Mouse (Mus musculus) neural tube, embryonic 13.5 days (tissue): ENCODE measurements around the gene Prdm12. TPM values are rescaled to one million over a fixed set of nuclear protein-coding genes. Genes with fewer than 3 reads are reported as not detected.

Experiments
- ATAC-seq: fragments of 200-750 bp; cut with Nextera tagmentation; 2 replicates; pipeline ENCODE4 v1.8.0; 2017; ENCODE audit warnings: low read depth, mild to moderate bottlenecking, moderate TSS enrichment, moderate library complexity
- H3K27ac ChIP-seq: fragments of 300-500 bp; sonication (generic); replicated peaks from 2 replicates; pipeline ENCODE4 v1.5.1; 2015; ENCODE audit warnings: moderate library complexity, mild to moderate bottlenecking, inconsistent platforms
- H3K27me3 ChIP-seq: fragments of 300-500 bp; sonication (generic); 2 replicates; pipeline ENCODE4 v1.6.1; 2015; ENCODE audit warnings: mild to moderate bottlenecking, inconsistent platforms
- H3K36me3 ChIP-seq: fragments of 300-500 bp; sonication (generic); 2 replicates; pipeline ENCODE4 v1.6.1; 2015; ENCODE audit warnings: mild to moderate bottlenecking, inconsistent platforms
- H3K4me1 ChIP-seq: fragments of 300-500 bp; sonication (generic); replicated peaks from 2 replicates; pipeline ENCODE4 v1.6.1; 2015; ENCODE audit warnings: inconsistent platforms
- H3K4me2 ChIP-seq: fragments of 300-500 bp; sonication (generic); 2 replicates; pipeline ENCODE4 v1.6.1; 2015; ENCODE audit warnings: inconsistent platforms, mild to moderate bottlenecking, moderate library complexity
- H3K4me3 ChIP-seq: fragments of 300-500 bp; sonication (generic); 2 replicates; pipeline ENCODE4 v1.5.1; 2015; ENCODE audit warnings: mild to moderate bottlenecking, inconsistent platforms
- H3K9ac ChIP-seq: fragments of 300-500 bp; sonication (generic); 2 replicates; pipeline ENCODE4 v1.6.1; 2015; ENCODE audit warnings: moderate library complexity, mild to moderate bottlenecking, inconsistent platforms
- H3K9me3 ChIP-seq: fragments of 300-500 bp; sonication (generic); 2 replicates; pipeline ENCODE4 v1.6.1; 2016; ENCODE audit warnings: inconsistent platforms
- WGBS: fragments of 180-500 bp; shearing (Covaris S2); methylation state at CpG from one replicate; pipeline ENCODE4 v1.1.7; 2015; 5-methylcytosine and 5-hydroxymethylcytosine counted together
- polyA plus RNA-seq: library from polyadenylated mRNA; unstranded; fragments of >200 nt; fragmentation: Nextera tagmentation; extraction: Ambion mirVana; gene quantifications from 2 replicates; pipeline ENCODE4 v1.2.1, GENCODE M21; 2015

The Prdm12 gene
- polyA plus RNA-seq: 36.4 and 45.9 TPM in 2 replicates

DNA sequence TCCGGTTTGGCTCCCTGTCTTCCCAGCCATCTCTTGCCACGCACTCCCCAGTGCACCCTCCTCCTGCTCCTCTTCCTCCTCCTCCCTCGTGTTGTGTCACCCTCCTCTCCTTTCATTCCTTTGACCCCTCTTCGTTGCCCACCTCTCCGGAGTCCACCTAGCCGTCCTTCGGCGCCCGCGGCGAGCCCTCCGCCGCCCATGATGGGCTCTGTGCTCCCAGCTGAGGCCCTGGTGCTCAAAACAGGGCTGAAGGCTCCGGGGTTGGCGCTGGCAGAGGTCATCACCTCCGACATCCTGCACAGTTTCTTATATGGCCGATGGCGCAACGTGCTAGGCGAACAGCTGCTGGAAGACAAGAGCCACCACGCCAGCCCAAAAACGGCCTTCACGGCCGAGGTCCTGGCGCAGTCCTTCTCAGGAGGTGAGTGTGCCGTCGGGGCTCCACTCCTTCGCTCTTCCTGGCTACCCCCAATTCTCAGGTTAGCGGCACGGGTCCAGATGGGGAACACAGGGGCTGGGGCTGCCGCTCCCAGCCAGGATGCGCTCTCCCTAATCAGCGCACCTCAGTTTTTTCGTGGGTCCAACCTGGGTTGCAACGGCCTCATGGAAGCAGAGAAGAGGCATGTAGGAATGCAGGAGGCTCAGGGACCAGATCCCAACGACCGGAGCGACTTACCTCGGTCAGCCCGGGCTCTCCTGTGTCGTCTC, at the start of gene Prdm12:
Gene Prdm12 (plus strand): TSS at position 137 of the 708 bp plus-strand sequence.
- no peaks in the 10 kb centered on the region for H3K36me3 ChIP-seq
- WGBS: under 1% methylated on average over 41 of the region's 41 CpGs
- H3K27me3 ChIP-seq: peaks cover 99% of the 10 kb centered on the region
- peak within 1 kb of the TSS; percentile 66 for H3K9ac ChIP-seq
- H3K9me3 ChIP-seq: no peaks in the 10 kb centered on the region
- peak within 1 kb of the TSS; percentile 53 for H3K4me2 ChIP-seq
- H3K27ac ChIP-seq: peak within 1 kb of the TSS; percentile 83
- peak within 1 kb of the TSS; percentile 42 for H3K4me3 ChIP-seq
- no peak for ATAC-seq
- peaks cover 63% of the 10 kb centered on the region for H3K4me1 ChIP-seq

DNA sequence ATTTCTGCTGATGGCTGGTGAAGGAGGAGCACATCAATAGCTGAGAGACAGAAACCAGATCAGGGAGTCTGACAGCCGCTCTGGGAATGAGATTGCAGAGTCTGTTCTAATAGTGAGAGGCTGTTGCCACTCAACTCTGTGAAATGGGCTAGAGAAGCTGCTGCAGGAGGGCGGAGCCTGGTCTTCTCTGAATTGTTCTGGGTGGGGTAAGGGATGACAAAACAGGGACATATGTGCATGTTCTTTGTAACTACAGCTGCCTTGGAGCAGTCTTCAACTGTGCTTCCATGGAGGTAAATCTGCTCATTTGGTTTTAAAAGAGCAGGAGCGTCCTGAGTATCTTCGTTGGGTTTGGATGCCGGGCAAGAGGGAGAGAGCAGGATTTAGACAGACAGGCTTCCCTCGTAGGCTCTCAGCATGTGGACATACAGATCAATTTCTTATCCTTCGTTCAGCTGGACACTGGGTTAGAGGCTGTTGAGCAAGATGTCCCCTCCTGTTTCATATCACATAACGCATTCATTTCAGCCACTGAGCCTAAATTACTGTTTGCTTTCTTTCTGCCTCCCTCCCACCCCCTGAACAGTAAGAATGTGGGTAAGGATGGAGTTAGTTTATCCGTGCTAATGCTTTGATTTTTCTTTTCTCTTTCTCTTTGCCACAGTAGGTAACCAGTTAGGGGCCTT, 47.9 kb upstream of the Prdm12 start:
- H3K9me3 ChIP-seq: no peaks in the 10 kb centered on the region
- H3K27me3 ChIP-seq: no peaks in the 10 kb centered on the region
- peaks cover 55% of the 10 kb centered on the region for H3K36me3 ChIP-seq
- WGBS: 85% methylated on average over 9 of the region's 9 CpGs
- H3K9ac ChIP-seq: no peak overlapping the region
- H3K4me1 ChIP-seq: peaks cover 5% of the 10 kb centered on the region; the same call in 1 of the 2 replicates
- H3K27ac ChIP-seq: peak overlapping the region; percentile 38
- no peak for ATAC-seq
- H3K4me2 ChIP-seq: no peak overlapping the region
- H3K4me3 ChIP-seq: no peak overlapping the region

DNA sequence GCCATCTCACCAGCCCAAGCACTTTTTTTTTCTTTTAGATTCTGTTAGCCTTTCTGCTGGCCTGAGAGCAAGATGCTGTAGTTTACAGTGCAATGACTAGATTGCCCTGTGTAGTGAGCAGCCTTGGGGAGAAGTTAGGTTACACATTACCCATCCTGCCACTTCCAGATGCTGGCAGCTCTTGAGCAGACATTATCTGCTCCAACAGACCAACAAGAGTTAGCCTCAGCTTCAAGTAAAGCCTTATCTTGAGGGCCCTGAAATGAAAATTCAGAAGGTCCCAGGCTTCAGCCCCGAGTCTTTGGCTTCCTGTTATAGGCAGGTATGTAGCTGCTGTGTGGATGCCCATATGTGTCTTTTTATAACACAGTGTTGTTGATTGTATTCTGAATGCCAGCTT, 32.3 kb upstream of the Prdm12 start:
- Histone ChIP-seq H3K4me1 (peaks cover 32% of the 10 kb centered on the region), H3K9ac (no peak overlapping the region), H3K27ac (no peak overlapping the region), H3K27me3 (peaks cover 82% of the 10 kb centered on the region), H3K4me3 (no peak overlapping the region), H3K9me3 (no peaks in the 10 kb centered on the region), H3K36me3 (peaks cover 92% of the 10 kb centered on the region), H3K4me2 (no peak overlapping the region)
- no peak for ATAC-seq
- WGBS: 95% methylated on average over 1 of the region's 1 CpGs

DNA sequence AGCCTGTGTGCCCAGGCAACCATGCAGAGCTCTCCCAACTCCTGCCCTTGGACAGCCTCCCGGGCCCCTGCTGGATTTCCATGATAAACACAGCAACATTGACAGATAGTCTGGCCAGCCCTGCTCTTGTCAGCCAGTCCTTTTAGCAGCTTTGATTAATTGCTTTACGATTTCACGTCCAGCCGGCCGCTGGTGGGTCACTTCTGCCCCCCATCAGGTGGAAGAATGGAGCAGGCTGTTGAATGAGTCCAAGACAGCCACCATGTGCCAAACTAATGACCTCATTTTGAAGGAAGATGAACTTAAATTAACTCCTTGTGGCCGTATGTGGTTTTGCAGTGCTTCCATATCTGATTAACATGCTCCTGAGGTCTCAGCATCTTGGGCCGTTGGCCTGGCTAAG, 30.0 kb upstream of the Prdm12 start:
- 6% methylated on average over 7 of the region's 7 CpGs for WGBS
- Histone ChIP-seq H3K4me3 (no peak overlapping the region), H3K9me3 (no peaks in the 10 kb centered on the region), H3K9ac (no peak overlapping the region), H3K4me2 (no peak overlapping the region), H3K27ac (no peak overlapping the region), H3K27me3 (peaks cover 88% of the 10 kb centered on the region), H3K36me3 (peaks cover 94% of the 10 kb centered on the region), H3K4me1 (peaks cover 32% of the 10 kb centered on the region)
- peak; percentile 76; the same call in 1 of the 2 replicates for ATAC-seq

DNA sequence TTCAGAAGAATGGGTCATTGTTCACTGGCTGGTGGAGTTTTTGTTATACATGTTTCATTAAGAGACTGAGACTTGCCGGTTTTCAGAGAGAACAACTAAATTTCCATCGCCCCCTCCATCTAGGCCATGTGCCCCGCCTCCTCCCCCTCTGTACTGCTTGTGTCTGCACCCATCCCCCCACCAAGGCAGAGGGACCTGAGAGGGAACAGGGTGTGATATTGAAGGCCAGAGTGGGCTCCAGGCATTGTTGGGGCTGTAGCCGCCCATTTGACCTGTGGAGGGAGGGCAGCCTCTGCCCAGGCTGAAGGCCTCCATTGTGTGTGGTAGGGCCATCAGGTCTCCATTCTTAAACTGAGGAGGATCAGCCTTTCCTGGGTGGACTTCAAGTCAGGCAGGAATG, 28.9 kb upstream of the Prdm12 start:
- Histone ChIP-seq H3K4me2 (no peak overlapping the region), H3K9me3 (no peaks in the 10 kb centered on the region), H3K36me3 (peaks cover 94% of the 10 kb centered on the region), H3K4me1 (peaks cover 32% of the 10 kb centered on the region), H3K27me3 (peaks cover 88% of the 10 kb centered on the region), H3K4me3 (no peak overlapping the region), H3K9ac (no peak overlapping the region), H3K27ac (no peak overlapping the region)
- 31% methylated on average over 4 of the region's 4 CpGs for WGBS
- ATAC-seq: no peak

DNA sequence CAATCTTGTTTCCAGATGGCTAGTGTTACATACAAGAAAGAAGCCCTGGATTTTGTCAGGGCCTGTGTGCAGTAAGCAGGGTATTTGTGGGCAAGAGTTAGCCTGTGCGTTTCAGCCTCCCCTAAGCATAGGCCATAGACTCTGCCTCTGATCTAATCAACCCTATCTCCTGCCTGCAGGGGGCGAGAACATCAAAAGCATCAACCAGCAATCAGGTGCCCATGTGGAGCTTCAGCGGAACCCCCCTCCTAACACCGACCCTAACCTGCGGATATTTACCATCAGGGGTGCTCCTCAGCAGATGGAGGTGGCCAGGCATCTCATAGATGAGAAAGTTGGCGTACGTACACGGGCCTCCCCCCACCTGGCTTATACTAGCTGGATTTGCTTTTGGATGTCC, 28.4 kb upstream of the Prdm12 start:
- H3K27me3 ChIP-seq: peaks cover 85% of the 10 kb centered on the region

DNA sequence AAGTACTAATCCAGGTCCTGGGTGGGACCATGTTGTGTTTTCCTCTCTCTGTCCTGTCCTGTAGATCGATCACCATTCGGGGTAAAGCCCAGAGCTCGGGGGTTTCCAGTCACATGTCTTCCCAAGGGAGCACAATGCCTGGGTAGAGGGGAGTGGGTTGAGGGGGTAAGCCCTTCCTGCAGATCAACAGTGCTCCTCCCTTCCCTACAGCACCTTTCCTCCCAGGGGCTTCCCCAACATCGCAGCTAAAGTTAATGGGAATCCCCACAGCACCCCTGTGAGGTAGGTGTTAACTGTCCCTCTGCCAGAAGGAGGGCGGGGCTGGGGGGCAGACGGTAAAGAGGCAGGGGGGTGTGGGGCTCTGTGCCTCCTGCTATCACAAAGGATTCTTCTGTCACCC, 27.2 kb upstream of the Prdm12 start:
- ATAC-seq: no peak
- Histone ChIP-seq H3K27me3 (peaks cover 75% of the 10 kb centered on the region), H3K9ac (no peak overlapping the region), H3K9me3 (no peaks in the 10 kb centered on the region), H3K36me3 (peaks cover 85% of the 10 kb centered on the region), H3K4me3 (no peak overlapping the region), H3K4me1 (peaks cover 35% of the 10 kb centered on the region), H3K4me2 (no peak overlapping the region), H3K27ac (no peak overlapping the region)
- 85% methylated on average over 6 of the region's 6 CpGs for WGBS

More for the DNA sequence above, 28.4 kb upstream of the Prdm12 start:
- Histone ChIP-seq H3K9ac (no peak overlapping the region), H3K27ac (no peak overlapping the region), H3K4me2 (no peak overlapping the region), H3K9me3 (no peaks in the 10 kb centered on the region), H3K4me3 (no peak overlapping the region), H3K36me3 (peaks cover 93% of the 10 kb centered on the region), H3K4me1 (peaks cover 32% of the 10 kb centered on the region)
- 64% methylated on average over 8 of the region's 8 CpGs for WGBS
- ATAC-seq: no peak

DNA sequence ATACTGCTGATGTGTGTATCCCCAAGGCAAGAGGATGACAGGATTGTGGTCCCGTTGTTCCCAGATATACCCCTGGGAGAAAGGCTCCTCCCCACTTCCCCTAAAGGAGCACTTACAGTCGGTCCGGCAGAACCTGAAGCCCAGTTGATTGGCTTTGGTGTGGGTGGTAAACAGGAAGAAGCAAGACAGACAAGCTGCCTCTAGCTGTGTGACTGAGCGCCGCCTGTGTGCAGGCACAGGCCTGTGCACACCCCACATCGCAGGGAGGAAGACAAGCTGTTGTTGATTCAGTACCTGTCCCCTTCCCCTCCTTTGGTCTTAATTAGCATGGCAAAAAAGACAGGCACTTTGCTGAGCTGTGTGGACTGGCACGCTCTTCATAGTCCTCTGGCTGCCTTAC, 26.1 kb upstream of the Prdm12 start:
- no peak overlapping the region for H3K9ac ChIP-seq
- H3K4me3 ChIP-seq: no peak overlapping the region
- 86% methylated on average over 7 of the region's 7 CpGs for WGBS
- peaks cover 66% of the 10 kb centered on the region for H3K27me3 ChIP-seq
- H3K4me1 ChIP-seq: peaks cover 40% of the 10 kb centered on the region
- no peaks in the 10 kb centered on the region for H3K9me3 ChIP-seq
- H3K36me3 ChIP-seq: peaks cover 77% of the 10 kb centered on the region
- H3K27ac ChIP-seq: no peak overlapping the region
- H3K4me2 ChIP-seq: no peak overlapping the region
- no peak for ATAC-seq

DNA sequence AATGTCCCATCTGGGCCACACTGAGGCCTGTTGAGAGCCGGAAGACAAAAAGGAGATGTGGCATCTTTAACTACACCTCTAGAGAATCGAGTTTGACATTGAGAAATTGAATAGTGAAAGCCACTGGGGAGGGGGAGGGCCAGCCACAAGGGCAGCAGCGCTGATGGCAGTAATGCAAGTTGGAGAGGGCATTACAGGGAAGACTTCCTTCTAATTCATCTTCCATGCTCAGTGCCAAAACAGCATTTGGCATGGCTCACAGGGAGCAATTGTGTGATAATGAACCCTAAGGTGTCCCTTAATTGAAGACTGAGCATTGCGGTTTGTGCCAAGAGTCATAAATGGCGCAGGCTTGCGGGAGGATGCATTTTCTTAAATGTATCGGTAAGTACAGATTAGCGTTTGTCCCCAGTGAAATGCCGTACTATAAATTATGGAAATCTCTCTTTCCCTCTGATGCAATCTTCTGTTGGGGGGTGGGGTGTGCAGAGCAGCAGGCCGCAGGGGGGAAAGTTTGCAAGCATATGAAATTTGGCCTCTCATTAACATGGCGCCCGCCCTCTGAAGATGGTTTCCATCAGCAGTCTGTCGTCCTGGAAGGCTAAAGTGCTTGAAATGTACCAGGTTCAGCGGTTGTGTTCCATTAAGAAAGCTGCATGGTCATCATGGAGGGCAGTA, 21.2 kb upstream of the Prdm12 start:
- H3K36me3 ChIP-seq: peaks cover 33% of the 10 kb centered on the region
- no peak overlapping the region for H3K9ac ChIP-seq
- peak; percentile 78 for ATAC-seq
- H3K27ac ChIP-seq: peak overlapping the region; percentile 74
- peaks cover 52% of the 10 kb centered on the region for H3K27me3 ChIP-seq
- H3K4me2 ChIP-seq: no peak overlapping the region
- H3K9me3 ChIP-seq: no peaks in the 10 kb centered on the region
- no peak overlapping the region for H3K4me3 ChIP-seq
- WGBS: 49% methylated on average over 14 of the region's 14 CpGs
- peaks cover 23% of the 10 kb centered on the region for H3K4me1 ChIP-seq

DNA sequence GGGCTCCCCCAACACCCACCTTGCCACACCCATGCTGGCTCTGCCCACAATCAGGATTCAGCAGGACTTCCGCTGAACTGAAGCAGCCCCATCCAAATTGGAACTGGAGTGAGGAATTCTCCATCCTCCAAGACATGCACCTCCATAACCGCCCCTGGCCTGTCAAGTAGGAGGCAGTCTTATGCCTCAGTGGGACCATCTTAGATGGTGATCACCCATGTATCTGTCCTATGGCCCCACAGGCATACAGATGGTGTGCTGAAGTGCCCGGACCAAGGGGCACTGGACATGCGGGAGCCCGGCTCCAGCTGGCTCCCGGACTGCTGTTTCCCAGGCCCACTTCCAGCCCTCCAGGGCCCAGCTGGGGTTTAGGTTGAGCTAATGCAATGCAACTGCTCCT, 20.6 kb upstream of the Prdm12 start:
- Histone ChIP-seq H3K4me2 (no peak overlapping the region), H3K27me3 (peaks cover 52% of the 10 kb centered on the region), H3K9me3 (no peaks in the 10 kb centered on the region), H3K4me3 (no peak overlapping the region), H3K27ac (peak overlapping the region; percentile 52), H3K4me1 (peaks cover 23% of the 10 kb centered on the region), H3K9ac (no peak overlapping the region), H3K36me3 (peaks cover 27% of the 10 kb centered on the region)
- WGBS: 82% methylated on average over 6 of the region's 6 CpGs
- peak; percentile 57 for ATAC-seq

DNA sequence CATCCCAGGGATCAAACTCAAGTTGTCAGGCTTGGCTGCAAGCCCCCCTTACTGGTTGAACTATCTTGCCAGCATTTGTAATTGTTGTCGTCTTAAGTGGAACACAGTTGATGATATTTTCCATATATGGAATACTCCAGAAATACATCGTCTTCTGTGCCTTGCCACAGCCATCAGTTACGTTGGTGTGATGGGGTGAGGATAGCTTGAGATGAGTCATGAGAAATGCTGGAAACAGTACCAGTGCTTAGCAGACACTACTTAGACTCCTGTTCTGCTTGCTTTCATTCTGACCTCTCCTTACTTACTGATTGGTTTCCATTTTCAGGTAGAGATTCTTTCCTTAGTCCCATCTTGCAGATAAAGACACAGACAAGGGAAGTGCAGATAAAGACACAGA, 6.3 kb upstream of the Prdm12 start:
- Histone ChIP-seq H3K9ac (no peak overlapping the region), H3K36me3 (no peaks in the 10 kb centered on the region), H3K4me3 (no peak overlapping the region), H3K4me2 (no peak overlapping the region), H3K27ac (no peak overlapping the region), H3K4me1 (peaks cover 33% of the 10 kb centered on the region), H3K9me3 (no peaks in the 10 kb centered on the region), H3K27me3 (peaks cover 100% of the 10 kb centered on the region)
- 71% methylated on average over 3 of the region's 3 CpGs for WGBS
- no peak for ATAC-seq
